Comparison of ENCODE assay signal across 11 mouse cellular contexts in genomic region chrX:36762894-36763293, GRCm38 (mm10). TPM values are rescaled to one million over a fixed set of nuclear protein-coding genes. Genes with fewer than 3 reads are reported as not detected.
A peak's percentile ranks its signal among the peaks of the same experiment; 100 is the strongest.
DNase-seq lines count a peak whose midpoint lies in the region; ATAC-seq and TF ChIP-seq lines count a peak whose summit lies in the region.
"Had no signal": no experiment of that assay in that cellular context is flagged by ENCODE, and none has a peak within 500 bp of the region (broad histone marks: within the 10 kb centered on the region; RNA-seq: fewer than 3 reads in every experiment).

No protein-coding gene starts in this region.

- peak; percentile 63; the same call in 1 of the 2 replicates for ATAC-seq in kidney, postnatal 0 days (replicated peaks; ENCODE audit: low FRiP score, low read depth)
- ATAC-seq in hindbrain, embryonic 14.5 days (ENCODE audit: low FRiP score): no peak
- ATAC-seq in midbrain, embryonic 15.5 days (replicated peaks): peak; percentile 14; the same call in 1 of the 2 replicates

- H3K4me1 ChIP-seq in kidney, postnatal 0 days (replicated peaks; ENCODE audit: insufficient read depth, low read length): no peaks in the 10 kb centered on the region
- no peaks in the 10 kb centered on the region for H3K4me1 ChIP-seq in embryonic facial prominence, embryonic 10.5 days
- H3K4me1 ChIP-seq in hindbrain, embryonic 14.5 days (replicated peaks; ENCODE audit: control insufficient read depth, insufficient read depth, low read length): no peaks in the 10 kb centered on the region
- 0 out of 2 replicates have a peak, but pooled peaks cover 6% of the 10 kb centered on the region for H3K4me1 ChIP-seq in midbrain, embryonic 15.5 days

- no peak for TF ChIP-seq CTCF in kidney, postnatal 0 days (IDR thresholded peaks at IDR 0.05; ENCODE audit: low read depth)

- H3K4me3 ChIP-seq in kidney, postnatal 0 days (replicated peaks; ENCODE audit: low read depth, low read length): no peak overlapping the region
- no peak overlapping the region for H3K4me3 ChIP-seq in embryonic facial prominence, embryonic 10.5 days
- H3K4me3 ChIP-seq in hindbrain, embryonic 14.5 days (replicated peaks; ENCODE audit: low read length): no peak overlapping the region
- no peak overlapping the region for H3K4me3 ChIP-seq in midbrain, embryonic 15.5 days

- H3K9ac ChIP-seq in kidney, postnatal 0 days (ENCODE audit: low read depth, low read length): no peak overlapping the region
- no peak overlapping the region for H3K9ac ChIP-seq in hindbrain, embryonic 14.5 days
- no peak overlapping the region for H3K9ac ChIP-seq in midbrain, embryonic 15.5 days

- H3K27me3 ChIP-seq in kidney, postnatal 0 days (ENCODE audit: insufficient read depth, low read length): no peaks in the 10 kb centered on the region
- no peaks in the 10 kb centered on the region for H3K27me3 ChIP-seq in embryonic facial prominence, embryonic 10.5 days (replicated peaks; ENCODE audit: low read depth, poor library complexity, severe bottlenecking)
- H3K27me3 ChIP-seq in hindbrain, embryonic 14.5 days (ENCODE audit: control insufficient read depth, insufficient read depth, low read length): no peaks in the 10 kb centered on the region
- H3K27me3 ChIP-seq in midbrain, embryonic 15.5 days (replicated peaks): no peaks in the 10 kb centered on the region

- no peaks in the 10 kb centered on the region for H3K9me3 ChIP-seq in kidney, postnatal 0 days (replicated peaks; ENCODE audit: low read length)
- no peaks in the 10 kb centered on the region for H3K9me3 ChIP-seq in embryonic facial prominence, embryonic 10.5 days
- no peaks in the 10 kb centered on the region for H3K9me3 ChIP-seq in hindbrain, embryonic 14.5 days (ENCODE audit: control insufficient read depth, low read length)
- no peaks in the 10 kb centered on the region for H3K9me3 ChIP-seq in midbrain, embryonic 15.5 days

- intact Hi-C loops in left cerebral cortex, postnatal 14 days (cut with DNase I): no loop called here

- H3K36me3 ChIP-seq in kidney, postnatal 0 days (ENCODE audit: insufficient read depth, low read length): no peaks in the 10 kb centered on the region
- no peaks in the 10 kb centered on the region for H3K36me3 ChIP-seq in embryonic facial prominence, embryonic 10.5 days (replicated peaks)
- no peaks in the 10 kb centered on the region for H3K36me3 ChIP-seq in hindbrain, embryonic 14.5 days (replicated peaks; ENCODE audit: control insufficient read depth, insufficient read depth)
- no peaks in the 10 kb centered on the region for H3K36me3 ChIP-seq in midbrain, embryonic 15.5 days (replicated peaks)

- WGBS in kidney, postnatal 0 days: 67% methylated on average over 4 of the region's 4 CpGs
- 70% methylated on average over 4 of the region's 4 CpGs for WGBS in embryonic facial prominence, embryonic 10.5 days
- WGBS in hindbrain, embryonic 14.5 days: 52% methylated on average over 4 of the region's 4 CpGs
- 52% methylated on average over 4 of the region's 4 CpGs for WGBS in midbrain, embryonic 15.5 days

- no peak overlapping the region for H3K4me2 ChIP-seq in kidney, postnatal 0 days (ENCODE audit: low read length)
- peak overlapping the region; percentile 10 for H3K4me2 ChIP-seq in hindbrain, embryonic 14.5 days (replicated peaks)
- peak overlapping the region; percentile 0; the same call in 1 of the 2 replicates for H3K4me2 ChIP-seq in midbrain, embryonic 15.5 days

- peak; percentile 5 for DNase-seq in kidney, postnatal 0 days (ENCODE audit: low spot score)
- no peak for DNase-seq in kidney, postnatal 10 days
- no peak for DNase-seq in embryonic facial prominence, embryonic 10.5 days (ENCODE audit: low spot score)
- no peak for DNase-seq in hindbrain, embryonic 14.5 days (ENCODE audit: low spot score)
- DNase-seq in left cerebral cortex, adult 8-10 months (ENCODE audit: low spot score in 2 of 2): no peak
- no peak for DNase-seq in left cerebral cortex, postnatal 14 days (ENCODE audit: low spot score in 2 of 2)
- no peak for DNase-seq in adrenal gland, adult 8-10 months
- DNase-seq: heart, postnatal 14 days; lung, adult 2 months; right cerebral cortex, postnatal 25 days had no signal

- no peak overlapping the region for H3K27ac ChIP-seq in kidney, postnatal 0 days
- H3K27ac ChIP-seq in embryonic facial prominence, embryonic 10.5 days (replicated peaks): peak overlapping the region; percentile 51; the same call in 1 of the 2 replicates
- peak overlapping the region; percentile 74 for H3K27ac ChIP-seq in hindbrain, embryonic 14.5 days
- H3K27ac ChIP-seq in midbrain, embryonic 15.5 days: peak overlapping the region; percentile 65

RNA-seq across cellular contexts. Expression of gene Slc25a43, which starts 19.4 kb away (rescaled TPM):
- polyA plus RNA-seq in kidney, postnatal 0 days (2015; fragmentation: Nextera tagmentation; extraction: Ambion mirVana): 2.9 and 3.9 TPM in 2 replicates
- 1.1 and 2.0 TPM in 2 replicates for polyA plus RNA-seq in embryonic facial prominence, embryonic 10.5 days (2016; fragmentation: Nextera tagmentation; extraction: Ambion mirVana)
- 0.42 and 0.96 TPM in 2 replicates for polyA plus RNA-seq in hindbrain, embryonic 14.5 days (2014; fragmentation: Nextera tagmentation; extraction: Ambion mirVana)
- polyA plus RNA-seq in midbrain, embryonic 15.5 days (2015; fragmentation: Nextera tagmentation; extraction: Ambion mirVana): 0.70 and 0.99 TPM in 2 replicates
- total RNA-seq in left cerebral cortex, adult 8-10 months (2022): 1 to 10 TPM in 1 of 4 experiments, under 1 TPM in 2, not detected in 1; 0.73 to 1.4 (median 0.97) TPM
- total RNA-seq in left cerebral cortex, postnatal 14 days (2021): under 1 TPM in 1 of 2 experiments, not detected in 1; 0.30 TPM
- total RNA-seq in adrenal gland, adult 8-10 months (2022): 1 to 10 TPM; 2.0 to 3.7 (median 2.9) TPM

RNA-seq across cellular contexts. Expression of gene Slc25a5, which starts 32.6 kb away (rescaled TPM):
- 1,543 and 1,561 TPM in 2 replicates for polyA plus RNA-seq in kidney, postnatal 0 days (2015; fragmentation: Nextera tagmentation; extraction: Ambion mirVana)
- 764 and 848 TPM in 2 replicates for polyA plus RNA-seq in embryonic facial prominence, embryonic 10.5 days (2016; fragmentation: Nextera tagmentation; extraction: Ambion mirVana)
- 568 TPM in 2 replicates for polyA plus RNA-seq in hindbrain, embryonic 14.5 days (2014; fragmentation: Nextera tagmentation; extraction: Ambion mirVana)
- polyA plus RNA-seq in midbrain, embryonic 15.5 days (2015; fragmentation: Nextera tagmentation; extraction: Ambion mirVana): 441 and 470 TPM in 2 replicates
- 100 to 1,000 TPM; 337 to 365 (median 350) TPM for total RNA-seq in left cerebral cortex, adult 8-10 months (2022)
- total RNA-seq in left cerebral cortex, postnatal 14 days (2021): 100 to 1,000 TPM; 363 to 370 TPM
- 100 to 1,000 TPM; 317 to 419 (median 366) TPM for total RNA-seq in adrenal gland, adult 8-10 months (2022)
